Mouse (Mus musculus): ENCODE measurements at regions not wholly inside any gene's neighbourhood (a gene's known extent, or its start where the extent isn't known, plus 50 kb on each side); places are given as distances from the start of the nearest gene placed in this dataset.

GRCm38 (mm10) chr2:57849338-57850057, 148.2 kb upstream of the Galnt5 start:
- H3K4me1 ChIP-seq (ENCODE audit: control insufficient read depth in 1 of 2, insufficient read depth in 2 of 2, low read length in 2 of 2): no peaks in the 10 kb centered on the region
- no peaks in the 10 kb centered on the region for H3K36me3 ChIP-seq (ENCODE audit: control insufficient read depth in 1 of 2, insufficient read depth in 2 of 2, low read length in 2 of 2)
- no peak overlapping the region for H3K4me3 ChIP-seq (ENCODE audit: control insufficient read depth in 1 of 2, insufficient read depth in 1 of 2, low read depth in 2 of 2, low read length in 2 of 2)
- H3K27ac ChIP-seq (ENCODE audit: control insufficient read depth, low read depth, low read length): no peak overlapping the region
- H3K9ac ChIP-seq (ENCODE audit: control insufficient read depth, low read depth, low read length, poor library complexity, severe bottlenecking): no peak overlapping the region
- H3K79me2 ChIP-seq (ENCODE audit: control insufficient read depth, insufficient read depth, low read length, poor library complexity): no peaks in the 10 kb centered on the region
- TF ChIP-seq MAFK (IDR thresholded peaks at IDR 0.05; ENCODE audit: borderline replicate concordance, low read depth, low read length) (no peak), E2F4 (IDR thresholded peaks at IDR 0.05; ENCODE audit: borderline replicate concordance, low read depth, low read length) (no peak), KAT2A (conservative IDR thresholded peaks at IDR 0.05; ENCODE audit: low read depth, low read length) (no peak), ZNF384 (IDR thresholded peaks at IDR 0.05; ENCODE audit: low read depth, low read length) (no peak)
- no peaks in the 10 kb centered on the region for H3K9me3 ChIP-seq (replicated peaks; ENCODE audit: insufficient read depth, low read length)
- H3K27me3 ChIP-seq (ENCODE audit: control insufficient read depth in 1 of 2, insufficient read depth in 2 of 2, low read length in 2 of 2): no peaks in the 10 kb centered on the region
- DNase-seq (ENCODE audit: low read depth, low spot score): no peak

- Histone ChIP-seq H3K9me3 (replicated peaks; ENCODE audit: insufficient read depth, low read length) (no peaks in the 10 kb centered on the region), H3K9ac (ENCODE audit: control insufficient read depth, low read depth, low read length, poor library complexity, severe bottlenecking) (no peak overlapping the region), H3K36me3 (ENCODE audit: control insufficient read depth in 1 of 2, insufficient read depth in 2 of 2, low read length in 2 of 2) (no peaks in the 10 kb centered on the region), H3K4me1 (ENCODE audit: control insufficient read depth in 1 of 2, insufficient read depth in 2 of 2, low read length in 2 of 2) (no peaks in the 10 kb centered on the region), H3K79me2 (ENCODE audit: control insufficient read depth, insufficient read depth, low read length, poor library complexity) (no peaks in the 10 kb centered on the region), H3K27ac (ENCODE audit: control insufficient read depth, low read depth, low read length) (no peak overlapping the region), H3K4me3 (ENCODE audit: control insufficient read depth in 1 of 2, insufficient read depth in 1 of 2, low read depth in 2 of 2, low read length in 2 of 2) (no peak overlapping the region), H3K27me3 (ENCODE audit: control insufficient read depth in 1 of 2, insufficient read depth in 2 of 2, low read length in 2 of 2) (no peaks in the 10 kb centered on the region)
- DNase-seq (ENCODE audit: low read depth, low spot score): no peak
- TF ChIP-seq POLR2A (IDR thresholded peaks at IDR 0.05; ENCODE audit: control insufficient read depth in 1 of 2, insufficient read depth in 1 of 2, low read depth in 1 of 2, low read length in 2 of 2, poor library complexity in 1 of 2): no peak
- no peak for TF ChIP-seq E2F4 (IDR thresholded peaks at IDR 0.05; ENCODE audit: borderline replicate concordance, low read depth, low read length)
- TF ChIP-seq POLR2AphosphoS5 (IDR thresholded peaks at IDR 0.05; ENCODE audit: borderline replicate concordance, low read depth, low read length): no peak
- no peak for TF ChIP-seq RCOR1 (IDR thresholded peaks at IDR 0.05; ENCODE audit: low read depth, low read length)
- no peak for TF ChIP-seq TCF12 (IDR thresholded peaks at IDR 0.05; ENCODE audit: low read depth, low read length)
- no peak for TF ChIP-seq USF2 (IDR thresholded peaks at IDR 0.05; ENCODE audit: borderline replicate concordance in 1 of 2, insufficient read depth in 1 of 2, low read depth in 1 of 2, low read length in 2 of 2)
Observed at GRCm38 (mm10) chr2:57850058-57850400, 147.7 kb upstream of the Galnt5 start.

GRCm38 (mm10) chr2:57856524-57857107, 141.1 kb upstream of the Galnt5 start:
- TF ChIP-seq POLR2AphosphoS5 (IDR thresholded peaks at IDR 0.05; ENCODE audit: borderline replicate concordance, low read depth, low read length) (no peak), POLR2AphosphoS2 (IDR thresholded peaks at IDR 0.05; ENCODE audit: low read length) (no peak), SMC3 (IDR thresholded peaks at IDR 0.05; ENCODE audit: low read depth, low read length) (no peak)
- no peak overlapping the region for H3K27ac ChIP-seq (ENCODE audit: control insufficient read depth, low read depth, low read length)
- no peaks in the 10 kb centered on the region for H3K36me3 ChIP-seq (ENCODE audit: control insufficient read depth in 1 of 2, insufficient read depth in 2 of 2, low read length in 2 of 2)
- H3K4me3 ChIP-seq (ENCODE audit: control insufficient read depth in 1 of 2, insufficient read depth in 1 of 2, low read depth in 2 of 2, low read length in 2 of 2): no peak overlapping the region
- no peaks in the 10 kb centered on the region for H3K27me3 ChIP-seq (ENCODE audit: control insufficient read depth in 1 of 2, insufficient read depth in 2 of 2, low read length in 2 of 2)
- no peaks in the 10 kb centered on the region for H3K4me1 ChIP-seq (ENCODE audit: control insufficient read depth in 1 of 2, insufficient read depth in 2 of 2, low read length in 2 of 2)
- no peaks in the 10 kb centered on the region for H3K9me3 ChIP-seq (replicated peaks; ENCODE audit: insufficient read depth, low read length)
- no peak overlapping the region for H3K9ac ChIP-seq (ENCODE audit: control insufficient read depth, low read depth, low read length, poor library complexity, severe bottlenecking)
- no peak for DNase-seq (ENCODE audit: low read depth, low spot score)
- H3K79me2 ChIP-seq (ENCODE audit: control insufficient read depth, insufficient read depth, low read length, poor library complexity): no peaks in the 10 kb centered on the region

All from MEL (cell line).